Mouse (Mus musculus) embryonic facial prominence, embryonic 14.5 days (tissue): ENCODE data around the gene Hmgb1. TPM values are rescaled to one million over a fixed set of nuclear protein-coding genes. Genes with fewer than 3 reads are reported as not detected.

Experiments used
- ATAC-seq: fragments of 200-750 bp; cut with Nextera tagmentation; 2 replicates; pipeline ENCODE4 v1.8.0; 2017; ENCODE audit warnings: low read depth, moderate number of reproducible peaks, moderate TSS enrichment
- DNase-seq: peaks from one replicate; pipeline ENCODE4 v3.0.0-alpha.2; 2015; ENCODE audit warnings: low spot score
- H3K27ac ChIP-seq: fragments of 300-500 bp; sonication (generic); replicated peaks from 2 replicates; pipeline ENCODE4 v1.5.1; 2014; ENCODE audit warnings: low read depth, mild to moderate bottlenecking, low read length, moderate library complexity
- H3K27me3 ChIP-seq: fragments of 300-500 bp; sonication (generic); replicated peaks from 2 replicates; pipeline ENCODE4 v1.6.1; 2014; ENCODE audit warnings: low read length; ENCODE audit not compliant: control insufficient read depth, insufficient read depth
- H3K36me3 ChIP-seq: fragments of 300-500 bp; sonication (generic); 2 replicates; pipeline ENCODE4 v1.6.1; 2014; ENCODE audit warnings: low read length, mixed read lengths; ENCODE audit not compliant: control insufficient read depth, insufficient read depth
- H3K4me1 ChIP-seq: fragments of 300-500 bp; sonication (generic); 2 replicates; pipeline ENCODE4 v1.6.1; 2014; ENCODE audit warnings: antibody characterized with exemption, low read length; ENCODE audit not compliant: control insufficient read depth, insufficient read depth
- H3K4me2 ChIP-seq: fragments of 300-500 bp; sonication (generic); 2 replicates; pipeline ENCODE4 v1.6.1; 2014; ENCODE audit warnings: low read depth, mild to moderate bottlenecking, low read length, moderate library complexity, mixed read lengths
- H3K4me3 ChIP-seq: fragments of 300-500 bp; sonication (generic); 2 replicates; pipeline ENCODE4 v1.5.1; 2014; ENCODE audit warnings: low read depth, mild to moderate bottlenecking, low read length
- H3K9ac ChIP-seq: fragments of 300-500 bp; sonication (generic); 2 replicates; pipeline ENCODE4 v1.6.1; 2014; ENCODE audit warnings: low read depth, mild to moderate bottlenecking, low read length, moderate library complexity, mixed read lengths
- H3K9me3 ChIP-seq: fragments of 300-500 bp; sonication (generic); 2 replicates; pipeline ENCODE4 v1.6.1; 2016; ENCODE audit warnings: low read length; ENCODE audit not compliant: control insufficient read depth
- WGBS: fragments of 180-500 bp; shearing (Covaris S2); extraction: QIAGEN DNeasy Blood & Tissue Kit; methylation state at CpG from one replicate; pipeline ENCODE4 v1.1.7; 2014; 5-methylcytosine and 5-hydroxymethylcytosine counted together
- polyA plus RNA-seq: library from polyadenylated mRNA; unstranded; fragments of >200 nt; fragmentation: Nextera tagmentation; extraction: Ambion mirVana; gene quantifications from 2 replicates; pipeline ENCODE4 v1.2.1, GENCODE M21; 2014

Gene Hmgb1
- polyA plus RNA-seq, 1 experiment from 2014 or later = 1,171 TPM

DNA sequence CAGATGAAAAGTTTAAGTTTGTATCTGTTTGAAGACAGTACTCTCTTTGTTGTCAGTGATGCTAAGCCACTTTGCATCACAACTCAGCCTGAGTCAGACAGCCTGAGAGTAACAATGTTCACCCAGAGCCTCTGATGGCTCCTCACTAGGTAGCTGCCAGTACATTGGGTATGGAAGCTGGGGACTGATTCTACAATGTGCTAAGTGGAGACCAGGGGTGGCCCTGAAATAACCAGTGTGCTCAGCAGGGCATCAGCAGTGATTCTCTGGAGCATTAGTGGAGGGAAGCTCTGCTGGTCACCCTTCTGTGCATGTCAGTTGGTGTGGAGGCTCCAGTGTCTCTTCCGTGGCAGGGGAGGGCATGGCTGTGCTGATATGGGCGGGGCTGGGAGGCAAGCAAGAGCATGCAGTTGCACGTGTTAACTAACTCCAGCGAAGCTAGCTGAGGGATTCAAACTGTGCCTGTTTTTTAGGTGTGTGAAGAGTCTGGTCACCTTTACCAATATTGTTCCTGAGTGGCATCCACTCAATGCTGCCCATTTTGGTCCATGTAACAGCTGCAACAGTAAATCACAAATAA is 19.6 kb upstream of the Hmgb1 start:
- Histone ChIP-seq H3K4me3 (no peak overlapping the region), H3K9me3 (no peaks in the 10 kb centered on the region), H3K36me3 (peaks cover 81% of the 10 kb centered on the region), H3K4me2 (no peak overlapping the region), H3K4me1 (no peaks in the 10 kb centered on the region), H3K27me3 (no peaks in the 10 kb centered on the region), H3K9ac (no peak overlapping the region), H3K27ac (no peak overlapping the region)
- no peak for ATAC-seq
- no peak for DNase-seq
- WGBS = 73% methylated on average over 4 of the region's 4 CpGs

GRCm38 (mm10) chr5:149202941-149203340 is 18.7 kb upstream of the Hmgb1 start:
- peak; percentile 31 for DNase-seq

DNA sequence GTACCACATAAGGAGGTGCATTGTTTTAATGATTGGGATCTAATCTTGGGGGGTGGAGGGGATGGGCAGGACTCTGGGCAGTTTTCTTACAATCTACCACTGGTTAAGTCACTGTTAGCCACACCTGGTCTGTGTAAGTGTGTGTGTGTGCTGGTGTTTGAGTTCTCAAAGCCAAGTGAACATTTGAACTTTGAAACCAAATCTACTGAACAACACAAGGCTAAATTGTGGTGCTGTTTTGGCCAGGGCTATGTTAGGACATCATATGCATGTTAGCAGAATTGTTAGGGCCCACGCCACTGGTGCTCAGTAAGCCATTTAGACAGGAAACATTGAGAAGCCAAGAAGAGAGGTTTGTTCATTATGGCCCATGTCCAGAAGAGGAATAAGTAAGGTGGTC is 14.5 kb upstream of the Hmgb1 start:
- Histone ChIP-seq H3K4me2 (no peak overlapping the region), H3K9ac (no peak overlapping the region), H3K36me3 (peaks cover 85% of the 10 kb centered on the region), H3K9me3 (no peaks in the 10 kb centered on the region), H3K27ac (no peak overlapping the region), H3K4me3 (no peak overlapping the region), H3K4me1 (0 out of 2 replicates have a peak, but pooled peaks cover 4% of the 10 kb centered on the region), H3K27me3 (no peaks in the 10 kb centered on the region)
- ATAC-seq (no peak), DNase-seq (no peak)
- 90% methylated on average over 1 of the region's 1 CpGs for WGBS

More at GRCm38 (mm10) chr5:149202941-149203340, 18.7 kb upstream of the Hmgb1 start:
- no peaks in the 10 kb centered on the region for H3K27me3 ChIP-seq
- WGBS = 50% methylated on average over 5 of the region's 5 CpGs
- no peak overlapping the region for H3K9ac ChIP-seq
- no peaks in the 10 kb centered on the region for H3K9me3 ChIP-seq
- no peaks in the 10 kb centered on the region for H3K4me1 ChIP-seq
- H3K4me3 ChIP-seq = no peak overlapping the region
- no peak for ATAC-seq
- no peak overlapping the region for H3K4me2 ChIP-seq
- peaks cover 84% of the 10 kb centered on the region for H3K36me3 ChIP-seq
- no peak overlapping the region for H3K27ac ChIP-seq

DNA sequence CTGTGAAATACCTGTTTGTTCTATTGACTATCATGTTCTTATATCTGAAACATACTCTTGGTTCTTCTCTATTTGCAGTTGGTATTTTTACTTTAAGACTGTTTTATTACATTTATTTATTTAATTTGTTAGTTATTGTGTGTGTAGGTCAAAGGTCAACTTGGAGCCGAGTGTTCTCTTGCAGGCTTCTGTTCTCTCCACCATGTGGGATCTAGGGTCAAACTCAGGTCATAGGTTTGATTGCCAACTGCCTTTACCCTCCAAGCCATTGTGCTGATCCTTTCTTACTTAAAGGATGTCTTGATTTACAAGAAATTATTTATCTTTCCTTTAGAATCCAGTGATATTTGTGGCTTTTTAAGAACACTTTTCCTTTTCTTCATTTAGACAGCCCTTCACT is 12.3 kb upstream of the Hmgb1 start:
- DNase-seq (no peak), ATAC-seq (no peak)
- peaks cover 82% of the 10 kb centered on the region for H3K36me3 ChIP-seq
- no peak overlapping the region for H3K4me3 ChIP-seq
- no peak overlapping the region for H3K27ac ChIP-seq
- 0 out of 2 replicates have a peak, but pooled peaks cover 4% of the 10 kb centered on the region for H3K4me1 ChIP-seq
- no peak overlapping the region for H3K9ac ChIP-seq
- WGBS = 3% methylated on average over 1 of the region's 1 CpGs
- no peak overlapping the region for H3K4me2 ChIP-seq
- no peaks in the 10 kb centered on the region for H3K9me3 ChIP-seq
- H3K27me3 ChIP-seq = no peaks in the 10 kb centered on the region

DNA sequence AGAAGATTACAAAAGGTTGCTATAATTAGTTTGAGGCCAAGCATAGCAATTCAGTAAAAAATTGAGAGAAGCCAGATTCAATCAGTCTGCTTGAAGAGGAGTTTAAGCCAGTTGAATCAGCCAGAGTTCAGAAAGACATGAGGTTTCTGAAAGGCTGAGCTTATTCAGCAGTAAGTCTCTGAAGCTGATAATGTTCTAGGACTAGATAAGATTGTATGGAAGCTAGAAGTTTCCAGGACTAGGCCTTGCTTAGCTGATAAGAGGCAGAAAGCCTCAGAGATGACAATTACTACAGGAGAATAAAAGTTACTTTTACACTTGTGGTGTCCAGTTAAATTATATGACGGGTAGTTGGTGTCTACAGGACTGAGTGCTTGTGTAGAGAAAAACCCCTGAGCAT is 5.9 kb upstream of the Hmgb1 start:
- 100% methylated on average over 1 of the region's 1 CpGs for WGBS
- ATAC-seq (no peak), DNase-seq (no peak)
- Histone ChIP-seq H3K27ac (no peak overlapping the region), H3K4me3 (no peak overlapping the region), H3K4me1 (peaks cover 14% of the 10 kb centered on the region), H3K4me2 (no peak overlapping the region), H3K9me3 (no peaks in the 10 kb centered on the region), H3K9ac (no peak overlapping the region), H3K27me3 (no peaks in the 10 kb centered on the region), H3K36me3 (peaks cover 66% of the 10 kb centered on the region)

DNA sequence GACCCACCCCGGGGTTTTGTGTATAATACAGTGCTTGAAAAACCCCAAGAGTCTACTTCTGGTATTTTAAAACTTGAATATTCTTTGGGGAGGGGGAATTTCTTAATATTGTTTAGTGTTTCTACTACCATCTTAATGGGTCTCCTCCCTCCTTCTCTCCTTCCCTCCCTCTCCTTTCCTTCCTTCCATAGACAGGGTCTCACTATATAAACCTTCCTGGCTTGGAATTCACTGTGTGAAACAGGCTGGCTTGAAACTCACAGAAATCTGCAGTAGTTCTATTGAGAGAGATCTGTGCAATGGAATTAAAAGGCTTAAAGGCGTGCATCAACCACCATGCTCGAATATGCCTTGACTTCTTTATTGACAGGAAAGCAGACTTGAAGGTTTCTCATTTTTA is 1.5 kb upstream of the Hmgb1 start:
- WGBS = 64% methylated on average over 3 of the region's 3 CpGs
- Histone ChIP-seq H3K4me2 (peak overlapping the region; percentile 77), H3K9me3 (no peaks in the 10 kb centered on the region), H3K27me3 (no peaks in the 10 kb centered on the region), H3K4me3 (peak overlapping the region; percentile 60), H3K27ac (no peak overlapping the region), H3K36me3 (peaks cover 25% of the 10 kb centered on the region), H3K4me1 (peaks cover 14% of the 10 kb centered on the region), H3K9ac (peak overlapping the region; percentile 77)
- DNase-seq (no peak), ATAC-seq (no peak)

- Histone ChIP-seq H3K9me3 (no peaks in the 10 kb centered on the region), H3K4me1 (peaks cover 14% of the 10 kb centered on the region), H3K27me3 (no peaks in the 10 kb centered on the region), H3K27ac (peak overlapping the region; percentile 88), H3K4me2 (peak overlapping the region; percentile 77), H3K4me3 (peak overlapping the region; percentile 60), H3K36me3 (peaks cover 16% of the 10 kb centered on the region), H3K9ac (peak overlapping the region; percentile 77)
- DNase-seq = peak; percentile 36
- ATAC-seq = no peak
- under 1% methylated on average over 20 of the region's 20 CpGs for whole genome bisulfite sequencing
Measured at GRCm38 (mm10) chr5:149184844-149185186, 526 bp upstream of the Hmgb1 start.

- peak; percentile 48 for ATAC-seq
- Histone ChIP-seq H3K9ac (peak overlapping the region; percentile 80), H3K27ac (peak overlapping the region; percentile 93), H3K9me3 (no peaks in the 10 kb centered on the region), H3K36me3 (peaks cover 5% of the 10 kb centered on the region; the same call in 1 of the 2 replicates), H3K27me3 (no peaks in the 10 kb centered on the region), H3K4me3 (peak overlapping the region; percentile 51), H3K4me1 (peaks cover 14% of the 10 kb centered on the region), H3K4me2 (peak overlapping the region; percentile 56)
- no peak for DNase-seq
- 0% methylated on average over 6 of the region's 13 CpGs for WGBS
Measured at GRCm38 (mm10) chr5:149183721-149184103, 577 bp downstream of the Hmgb1 start.

DNA sequence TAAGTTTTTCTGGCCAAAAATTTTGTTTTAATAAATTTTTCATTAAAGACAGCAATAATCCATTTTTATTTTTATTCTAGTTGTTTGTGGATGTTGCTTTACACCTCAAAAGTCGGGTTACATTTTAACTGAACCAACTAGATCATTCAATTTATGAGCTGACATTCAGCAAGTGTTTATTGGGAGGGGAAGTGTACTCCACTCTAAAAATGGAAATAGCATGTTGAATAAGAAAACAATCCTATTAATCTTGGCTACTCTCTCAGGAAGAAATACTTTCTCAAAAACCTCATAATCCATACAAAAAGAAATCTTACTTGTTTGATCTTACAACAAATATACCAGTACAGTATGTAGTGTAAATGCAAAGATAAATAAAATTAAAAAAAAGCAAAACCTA is 1.2 kb downstream of the Hmgb1 start:
- peak overlapping the region; percentile 93 for H3K27ac ChIP-seq

More for the DNA sequence above, 1.2 kb downstream of the Hmgb1 start:
- Histone ChIP-seq H3K9ac (peak overlapping the region; percentile 80), H3K36me3 (peaks cover under 1% of the 10 kb centered on the region; the same call in 1 of the 2 replicates), H3K9me3 (no peaks in the 10 kb centered on the region), H3K4me1 (peaks cover 14% of the 10 kb centered on the region), H3K27me3 (no peaks in the 10 kb centered on the region), H3K4me2 (peak overlapping the region; percentile 56), H3K4me3 (peak overlapping the region; percentile 51)
- DNase-seq (no peak), ATAC-seq (no peak)
- WGBS = 52% methylated on average over 1 of the region's 1 CpGs
